Mouse (Mus musculus) erythroblast, adult 5-6 weeks (primary cell): ENCODE data around the gene Gm14137. TPM values are rescaled to one million over a fixed set of nuclear protein-coding genes. Genes with fewer than 3 reads are reported as not detected.

ENCODE experiments used
- ATAC-seq: replicated peaks from 2 replicates; pipeline ENCODE4 v1.8.0; 2016; ENCODE audit warnings: moderate number of reproducible peaks, mild to moderate bottlenecking, moderate TSS enrichment, inconsistent platforms; ENCODE audit not compliant: poor library complexity, low FRiP score, severe bottlenecking
- total RNA-seq, 2 experiments: library from RNA; stranded (forward) in 1 of 2; stranded (reverse) in 1 of 2; fragments of 150-400 nt in 1 of 2; fragments of 200-764, 138-1000 nt in 1 of 2; gene quantifications; 2 replicates each; pipeline versions ENCODE4 v1.2.3 to v1.2.4; 2015 to 2017; ENCODE audit warnings: low replicate concordance in 2 of 2

Gm14137 gene
- not detected in 2 replicates for total RNA-seq (2015; ENCODE audit: low replicate concordance)
- not detected in 2 replicates for total RNA-seq (2017; ENCODE audit: low replicate concordance)

DNA sequence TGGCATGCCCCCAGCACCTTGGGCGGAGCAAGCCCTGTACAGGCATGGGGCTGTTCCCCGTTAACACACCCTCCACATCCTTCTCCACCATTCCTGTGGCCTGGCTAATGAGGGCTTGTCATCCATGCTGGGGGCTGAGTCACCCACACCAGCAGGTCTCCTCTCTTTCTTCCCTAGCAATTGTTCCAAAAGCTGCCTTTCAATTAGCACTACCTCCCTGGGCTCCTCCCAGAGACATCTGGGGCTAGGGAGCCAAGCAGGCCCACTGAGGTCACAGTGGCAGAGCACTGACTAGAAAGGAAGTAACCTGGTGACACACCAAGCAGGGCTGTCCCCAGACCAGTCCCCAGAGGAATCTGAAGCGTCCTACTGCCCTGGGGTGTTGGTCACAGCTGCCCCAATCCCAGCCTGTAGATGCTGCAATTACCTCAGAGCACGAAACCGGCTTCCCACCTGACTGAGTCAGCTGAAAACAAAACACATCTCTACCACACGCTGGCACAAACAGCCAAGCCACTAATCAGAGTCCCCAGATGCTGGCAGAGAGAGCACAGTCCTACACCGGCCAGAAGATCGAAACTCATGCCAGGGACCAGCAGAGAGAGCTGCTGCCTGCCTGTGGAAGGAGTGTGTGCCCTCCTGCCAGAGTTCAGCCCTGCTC is at the start of gene Gm14137:
Gene Gm14137 (plus strand): TSS at position 519 of the 661 bp plus-strand sequence.
- ATAC-seq = no peak

DNA sequence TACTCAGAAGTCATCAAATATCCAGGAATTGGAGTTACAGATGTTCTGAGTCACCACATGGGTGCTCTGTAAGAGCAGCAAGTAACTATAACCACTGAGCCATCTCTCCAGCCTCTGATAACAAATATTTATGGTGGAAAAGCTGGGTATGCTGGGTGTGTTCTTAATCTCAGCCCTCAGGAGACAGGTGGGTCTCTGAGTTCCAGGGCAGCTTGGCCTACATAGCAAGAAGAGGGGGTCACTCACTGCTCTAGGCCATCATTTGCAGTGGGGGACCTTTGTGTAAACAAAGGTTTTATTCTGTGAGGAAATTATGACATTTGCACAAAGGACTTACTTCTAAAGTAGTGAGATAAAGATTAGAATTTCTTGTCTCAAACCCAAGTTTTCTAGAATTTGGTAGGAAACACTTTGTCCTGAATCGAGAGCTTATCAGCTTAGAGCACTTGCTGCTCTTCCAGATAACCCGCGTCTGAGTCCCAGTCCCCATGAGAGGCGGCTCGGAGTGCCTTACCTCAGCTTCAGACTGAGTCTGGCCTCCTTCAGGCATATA is 37.9 kb upstream of the Gm14137 start:
- peak; percentile 94 for ATAC-seq

DNA sequence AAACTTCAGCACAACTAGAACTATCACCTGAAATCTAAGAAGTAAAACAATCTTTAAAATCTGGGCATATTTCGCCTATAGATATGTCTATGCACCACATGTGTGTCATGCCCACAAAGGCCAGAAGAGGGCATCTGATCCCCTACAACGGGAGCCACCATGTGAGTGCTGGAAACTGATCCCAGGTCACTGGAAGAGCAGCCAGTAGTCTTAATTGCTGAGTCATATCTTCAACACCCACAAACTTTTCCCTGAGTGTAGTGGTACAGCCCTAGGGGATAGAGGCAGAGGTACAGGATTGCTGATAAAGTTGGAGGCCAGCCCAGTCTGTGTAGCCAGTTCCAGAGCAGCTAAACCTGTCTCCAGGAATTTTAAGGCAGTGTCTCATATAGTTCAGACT is 29.1 kb upstream of the Gm14137 start:
- peak; percentile 56 for ATAC-seq

DNA sequence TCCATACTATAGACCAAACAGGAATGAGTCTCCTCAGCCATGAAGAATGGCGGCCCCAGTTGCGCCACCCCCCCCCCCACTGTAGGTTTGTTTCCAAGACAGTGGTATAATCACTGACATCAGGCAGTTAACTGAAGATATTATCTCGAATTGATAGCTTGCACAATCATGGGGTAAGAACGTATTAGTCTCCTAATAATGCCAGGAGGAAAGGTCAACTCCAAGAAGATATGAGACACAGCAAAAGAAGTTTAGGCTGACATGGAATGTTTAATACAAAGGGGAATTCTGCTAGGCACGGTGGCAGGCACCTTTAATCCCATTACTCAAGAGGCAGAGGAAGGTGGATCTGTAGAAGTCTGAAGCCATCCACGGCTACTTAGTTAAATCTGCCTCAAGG is 27.9 kb upstream of the Gm14137 start:
- no peak for ATAC-seq

DNA sequence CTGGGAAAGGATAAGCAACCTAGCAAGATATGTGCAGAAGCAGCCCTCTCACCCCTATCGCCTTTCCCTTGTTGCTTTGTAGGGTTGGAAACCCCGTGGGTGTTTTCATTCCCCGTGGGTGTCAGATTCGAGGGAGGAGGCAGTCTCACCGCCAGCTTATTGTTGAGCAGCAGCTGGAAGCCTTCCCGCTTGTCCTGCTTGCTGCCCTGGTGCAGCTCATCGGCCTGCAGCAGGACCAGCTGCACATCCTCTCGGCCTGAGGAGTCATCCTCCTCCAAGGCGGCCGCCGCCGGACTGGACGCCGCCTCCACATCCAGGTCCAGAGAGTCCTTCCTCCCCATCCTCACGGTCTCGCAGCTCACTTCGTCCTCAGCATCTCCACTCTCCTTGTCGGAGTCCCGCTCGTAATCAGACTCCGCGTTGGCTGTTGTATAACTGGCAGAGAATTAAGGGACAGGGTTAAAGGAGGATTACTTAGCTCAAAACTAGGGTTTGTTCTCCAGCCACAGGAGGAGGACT is 27.1 kb upstream of the Gm14137 start:
- no peak for ATAC-seq

GRCm38 (mm10) chr2:119147775-119148174 is 26.5 kb upstream of the Gm14137 start:
- ATAC-seq = no peak

DNA sequence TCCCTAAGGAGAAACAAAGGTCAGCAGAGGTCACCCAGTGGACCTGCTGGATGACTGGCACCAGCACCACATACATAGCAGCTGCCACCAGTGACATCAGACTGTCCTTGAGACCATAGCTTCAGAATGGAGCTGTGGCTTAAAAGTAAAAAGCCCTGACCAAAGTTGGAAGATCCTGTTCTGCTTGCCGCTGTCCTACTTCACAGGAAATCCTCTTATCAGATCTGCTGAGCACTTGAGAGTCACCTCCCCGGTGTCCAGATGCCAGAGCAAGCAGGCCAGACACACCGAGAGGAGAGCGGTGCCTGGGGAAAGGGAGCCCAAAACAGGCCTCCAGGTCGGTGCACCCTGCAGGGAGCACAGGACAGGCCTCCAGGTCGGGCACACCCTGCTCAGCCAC is 22.1 kb upstream of the Gm14137 start:
- ATAC-seq = no peak

- 0 out of 2 replicates have a peak, but pooled peaks have one; percentile 10 for ATAC-seq
Observed at GRCm38 (mm10) chr2:119154683-119155082, 19.6 kb upstream of the Gm14137 start.

GRCm38 (mm10) chr2:119155388-119155787 is 18.9 kb upstream of the Gm14137 start:
- peak; percentile 82 for ATAC-seq

DNA sequence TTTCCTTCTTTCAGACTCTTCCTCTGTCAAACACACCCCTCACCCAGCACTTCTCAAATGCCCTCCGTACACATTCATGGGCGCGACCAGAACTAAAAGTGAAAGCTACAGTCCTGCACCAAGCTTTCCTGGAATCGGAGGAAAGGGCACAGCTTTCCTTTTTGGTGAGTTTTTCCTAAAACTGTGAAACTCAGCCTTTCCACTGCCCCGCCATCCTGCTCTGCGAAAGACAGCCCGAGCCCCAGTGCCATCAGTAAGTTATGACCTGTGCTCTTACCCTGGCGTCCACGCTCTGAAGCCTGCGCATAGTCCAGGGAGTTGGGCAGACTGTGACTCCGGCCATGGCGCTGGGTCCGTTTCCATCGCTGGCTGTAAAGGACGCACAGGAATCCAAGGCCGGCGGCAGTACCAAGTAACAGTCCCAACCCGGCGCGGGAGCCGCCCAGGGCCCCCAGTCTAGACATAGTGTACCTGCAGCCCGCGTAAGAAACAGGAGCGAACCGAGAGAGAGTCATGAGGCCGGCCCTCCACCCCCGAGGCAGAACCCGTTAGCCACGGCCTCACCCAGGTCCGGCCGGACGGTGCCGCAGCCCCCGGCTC is 18.1 kb upstream of the Gm14137 start:
- ATAC-seq = peak; percentile 38

DNA sequence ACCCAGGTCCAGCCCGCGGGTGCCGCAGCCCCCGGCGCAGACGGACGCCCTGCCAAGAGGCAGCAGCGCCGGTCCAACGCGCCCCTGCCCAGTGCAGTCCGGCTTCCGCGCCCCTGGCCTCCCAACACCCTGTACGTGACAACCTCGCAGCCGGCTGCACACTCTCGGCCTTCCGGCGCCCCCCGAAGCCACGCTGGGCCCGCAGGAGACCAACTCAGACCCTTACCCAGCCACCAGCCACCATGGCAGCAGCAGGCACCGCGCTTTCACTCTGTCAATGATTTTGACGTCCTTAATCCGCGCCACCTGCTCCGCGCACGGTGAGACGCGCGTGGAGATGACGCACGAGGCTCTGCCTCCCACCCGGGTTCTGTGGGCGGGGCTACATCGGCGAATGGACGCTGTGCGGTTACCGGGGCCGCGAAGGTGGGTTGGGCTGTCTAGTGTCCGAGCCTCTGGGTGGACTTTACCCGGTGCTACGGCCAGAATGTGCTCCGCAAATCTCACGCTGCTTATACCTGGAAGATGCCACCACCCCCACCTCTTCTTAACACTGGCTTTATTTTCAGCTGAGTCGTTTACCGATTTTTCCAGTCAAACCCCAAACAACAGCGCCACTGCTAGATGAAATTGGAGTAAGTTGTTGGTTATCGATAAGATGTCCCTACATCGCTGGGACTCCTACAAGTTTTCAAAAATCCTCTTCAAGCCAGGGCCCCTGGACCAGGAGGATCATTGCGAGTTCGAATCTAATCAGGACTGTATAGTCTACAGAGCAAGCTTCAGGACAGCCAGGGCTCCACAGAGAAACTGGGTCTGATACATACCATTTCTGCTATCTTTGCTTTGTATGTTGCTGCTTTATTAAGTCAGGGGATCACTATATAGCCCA is 17.4 kb upstream of the Gm14137 start, which contains the start of gene Rmdn3:
Gene Rmdn3 (minus strand): TSS at position 354 of the 892 bp plus-strand sequence.
- peak; percentile 80 for ATAC-seq

GRCm38 (mm10) chr2:119157836-119158235 is 16.5 kb upstream of the Gm14137 start:
- ATAC-seq = no peak

- ATAC-seq = no peak
Observed at GRCm38 (mm10) chr2:119161247-119161646, 13.1 kb upstream of the Gm14137 start.

- ATAC-seq = no peak
Observed at GRCm38 (mm10) chr2:119163135-119163534, 11.2 kb upstream of the Gm14137 start.

DNA sequence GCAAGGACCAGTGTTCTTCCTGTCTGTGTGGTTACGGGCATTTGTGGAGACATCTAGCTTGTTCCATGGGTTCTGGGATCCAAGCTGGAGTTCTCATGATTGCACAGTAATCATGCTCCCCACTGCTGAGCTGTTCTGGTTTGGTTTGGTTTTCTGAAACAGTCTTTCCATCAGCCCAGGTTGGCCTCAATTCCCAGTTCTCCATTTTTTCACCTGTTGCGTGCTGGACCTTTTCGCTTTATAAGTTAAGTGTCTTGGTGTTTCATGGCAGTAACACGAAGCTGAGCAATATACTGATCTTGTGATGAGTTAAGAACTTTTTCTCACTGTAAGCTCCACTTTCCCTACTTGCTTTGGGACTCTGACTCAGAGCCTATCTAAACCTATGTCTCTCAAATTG is 10.3 kb upstream of the Gm14137 start:
- ATAC-seq = no peak

DNA sequence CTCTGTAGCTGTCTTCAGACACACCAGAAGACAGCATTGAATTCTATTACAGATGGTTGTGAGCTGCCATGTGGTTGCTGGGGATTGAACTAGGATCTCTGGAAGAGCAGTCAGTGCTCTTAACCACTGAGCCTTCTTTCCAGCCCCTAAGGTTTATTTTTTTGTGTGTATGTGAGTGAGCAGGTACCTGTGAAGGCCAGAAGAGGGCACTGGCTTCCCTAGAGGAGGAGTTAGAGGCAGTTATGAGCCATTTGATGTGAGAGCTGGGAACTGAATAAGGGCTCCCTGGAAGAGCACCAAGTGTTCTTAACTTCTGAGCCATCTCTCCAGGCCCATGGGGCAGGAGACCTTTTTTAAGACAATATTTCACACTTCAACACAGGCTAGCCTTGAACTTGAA is 8.9 kb upstream of the Gm14137 start:
- ATAC-seq = no peak

- ATAC-seq = peak; percentile 86
Observed at GRCm38 (mm10) chr2:119166901-119167865, 7.1 kb upstream of the Gm14137 start, which contains the start of gene Gchfr. Gene Gchfr (plus strand): TSS chr2:119167773.

DNA sequence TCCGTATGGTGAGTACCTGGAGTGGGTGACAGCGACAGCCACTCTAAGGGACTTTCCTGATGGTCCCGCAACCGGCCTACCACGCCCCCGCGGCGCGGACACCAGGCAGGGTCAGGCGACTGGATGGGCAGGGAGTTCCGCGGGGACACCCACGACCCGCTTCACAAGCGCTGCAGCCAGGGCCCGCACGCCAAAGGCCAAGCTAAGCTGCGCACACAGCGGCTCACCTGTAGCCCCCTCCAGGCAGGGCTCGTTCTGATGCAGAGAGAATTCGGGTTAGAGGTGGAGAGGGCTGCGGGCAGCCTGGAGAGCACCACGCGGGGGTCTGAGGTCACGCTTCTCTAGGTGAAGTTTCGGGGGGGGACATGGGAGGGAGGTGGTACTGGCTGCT is 6.4 kb upstream of the Gm14137 start:
- ATAC-seq = no peak

GRCm38 (mm10) chr2:119170282-119170681 is 4.0 kb upstream of the Gm14137 start:
- no peak for ATAC-seq
